Mouse (Mus musculus): ENCODE results near the gene Vmn2r36. TPM values are rescaled to one million over a fixed set of nuclear protein-coding genes. Genes with fewer than 3 reads are reported as not detected.
"Not testable (repeated sequence)": the region's sequence is repeated elsewhere in the genome, so short reads cannot be mapped to it uniquely, and the experiment has no call there.

The Vmn2r36 gene
- polyA plus RNA-seq (2015; fragmentation: Nextera tagmentation; extraction: Ambion mirVana), result not detected in 2 replicates

DNA sequence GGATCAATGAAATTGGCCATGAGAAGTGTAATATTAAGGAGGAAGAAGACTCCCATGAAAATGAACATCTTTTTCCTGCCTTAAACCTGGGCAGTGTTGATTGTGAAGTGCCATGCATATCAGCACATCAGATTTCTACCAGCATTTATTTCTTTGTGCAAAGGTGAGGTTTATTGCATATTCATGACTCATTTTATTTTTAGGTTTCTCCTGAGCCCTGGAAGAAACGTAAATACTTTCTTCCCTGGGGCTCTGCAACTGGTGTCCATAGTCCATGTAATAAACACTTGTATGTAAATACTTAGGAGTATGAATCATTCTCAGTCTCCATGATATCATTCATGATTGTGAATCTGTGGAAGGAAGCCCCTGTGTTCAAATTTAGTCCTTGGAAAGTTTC, at the start of gene Vmn2r36:
Gene Vmn2r36 (minus strand): TSS at position 101 of the 400 bp plus-strand sequence.
- not testable (repeated sequence) for H3K9me3 ChIP-seq; H3K4me2 ChIP-seq (replicated peaks); H3K27ac ChIP-seq; H3K4me3 ChIP-seq; ATAC-seq (ENCODE audit: low FRiP score, low read depth); H3K36me3 ChIP-seq; H3K4me1 ChIP-seq; H3K9ac ChIP-seq; H3K27me3 ChIP-seq
- WGBS, result no CpG with 5 or more reads among the region's 1 CpGs

Other genes with a start within 250 kb of the Vmn2r36 start
- not detected in 2 replicates for gene Vmn2r34, start 213.0 kb downstream of the Vmn2r36 start, polyA plus RNA-seq (2015; fragmentation: Nextera tagmentation; extraction: Ambion mirVana)
- gene Vmn2r35, start 82.6 kb downstream of the Vmn2r36 start, polyA plus RNA-seq (2015; fragmentation: Nextera tagmentation; extraction: Ambion mirVana), result not detected in 2 replicates